Mouse (Mus musculus): ENCODE results near the gene Tmem235.

The Tmem235 gene

DNA sequence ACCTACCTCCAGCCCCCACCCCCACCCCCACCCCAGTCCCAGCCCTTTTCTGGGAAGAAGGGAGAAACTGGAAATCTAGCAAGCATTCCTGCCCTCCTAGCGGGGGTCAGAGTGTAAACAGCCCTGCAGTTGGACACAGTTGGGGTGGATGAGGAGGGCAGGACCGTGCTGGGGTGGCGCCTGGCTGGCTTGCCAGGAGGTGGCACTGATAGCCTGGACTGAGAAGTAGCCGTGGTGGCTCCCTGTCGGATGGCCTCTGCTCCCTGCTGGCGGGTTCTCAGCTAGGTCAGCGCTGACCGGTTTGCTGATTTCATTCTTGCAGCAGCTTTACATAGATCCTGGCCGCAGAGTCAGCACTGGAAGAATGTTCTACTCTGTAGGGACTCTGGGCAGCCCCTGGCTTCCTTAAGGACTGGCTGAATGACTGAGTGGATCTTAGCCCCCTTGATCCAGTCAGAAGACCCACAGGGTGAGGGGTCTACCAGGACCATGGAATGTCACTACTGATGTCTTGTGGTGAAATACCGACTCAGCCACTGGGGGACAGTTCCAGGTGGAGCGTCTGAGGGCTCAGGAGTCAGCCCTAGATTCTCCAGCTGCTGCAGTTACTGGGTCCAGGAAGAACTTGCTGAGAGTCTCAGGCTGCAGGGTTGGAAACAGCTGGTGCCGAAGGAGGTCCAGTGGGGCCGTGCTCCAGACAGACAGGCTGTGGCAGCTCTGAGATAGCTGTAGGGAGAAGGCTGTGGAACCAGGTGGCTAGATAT is 30.1 kb downstream of the Tmem235 start:
- DNase-seq (ENCODE audit: low read depth, low spot score): no peak

DNA sequence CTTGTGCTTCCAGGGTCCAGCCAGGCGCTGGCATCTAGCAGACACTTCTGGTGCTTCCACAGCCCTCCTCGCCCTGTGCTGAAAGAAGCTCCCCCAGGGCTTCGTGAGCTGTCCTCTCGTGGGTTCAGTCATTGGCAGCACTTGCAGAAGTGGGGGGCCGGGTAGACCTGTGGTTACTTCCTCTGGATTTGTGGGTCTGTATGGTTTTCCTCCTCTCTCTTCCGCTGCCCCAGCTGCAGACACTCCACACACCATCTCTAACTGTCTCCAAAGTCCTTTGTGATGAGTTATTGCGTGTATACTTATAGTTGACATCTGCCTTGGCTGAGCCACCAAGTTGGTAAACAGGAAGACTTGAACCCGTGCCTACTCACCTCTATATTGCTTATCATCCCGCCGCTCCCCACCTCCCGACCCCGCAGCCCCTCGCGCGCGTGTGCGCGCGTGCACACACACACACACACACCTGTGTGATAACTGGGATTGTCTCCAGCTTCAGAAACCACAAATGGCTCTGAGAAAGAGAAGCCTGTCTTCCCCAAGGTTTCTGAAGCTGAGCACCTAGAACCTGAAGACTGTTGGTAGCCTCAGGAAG is 31.1 kb downstream of the Tmem235 start:
- DNase-seq (ENCODE audit: low read depth, low spot score): no peak

DNA sequence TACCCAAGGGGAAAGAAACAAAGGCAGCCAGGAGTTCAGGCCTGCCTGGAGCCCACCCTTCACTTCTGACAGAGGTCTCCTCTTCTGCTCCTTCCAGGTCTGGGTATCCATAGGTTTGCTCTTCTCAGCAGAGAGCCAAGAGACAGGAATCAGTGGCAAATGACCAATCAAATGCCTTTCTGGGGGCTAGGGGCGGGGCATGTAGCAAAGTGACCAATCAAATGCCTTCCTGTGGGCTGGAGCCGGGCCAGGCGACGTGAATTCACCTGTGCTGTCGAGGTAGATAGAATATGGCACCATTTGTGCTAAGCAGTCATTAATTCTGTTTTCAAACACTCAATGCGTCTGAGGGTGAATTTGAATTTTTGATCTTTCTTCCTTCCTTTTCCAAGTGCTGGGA is 31.6 kb downstream of the Tmem235 start:
- peak; percentile 28 for DNase-seq (ENCODE audit: low read depth, low spot score)

DNA sequence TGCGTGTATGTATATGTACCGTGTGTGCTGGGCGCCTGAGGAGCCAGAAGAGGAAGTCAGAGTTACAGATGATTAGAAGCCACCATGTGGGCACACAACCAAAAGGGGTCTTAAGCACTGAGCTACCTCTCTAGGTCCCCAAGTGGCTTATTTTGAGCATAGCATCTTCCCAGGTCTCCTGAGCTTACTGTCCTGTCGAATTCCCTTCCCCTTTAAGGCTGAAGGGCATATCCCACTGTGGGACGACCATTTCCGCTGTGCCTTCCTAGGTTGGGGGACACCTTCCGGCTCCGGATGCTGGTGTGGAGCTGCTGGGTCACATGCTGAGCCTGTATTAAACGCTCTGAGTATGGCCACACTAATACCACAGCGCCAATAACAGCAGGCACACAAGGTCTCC is 34.1 kb downstream of the Tmem235 start:
- DNase-seq (ENCODE audit: low read depth, low spot score): no peak

DNA sequence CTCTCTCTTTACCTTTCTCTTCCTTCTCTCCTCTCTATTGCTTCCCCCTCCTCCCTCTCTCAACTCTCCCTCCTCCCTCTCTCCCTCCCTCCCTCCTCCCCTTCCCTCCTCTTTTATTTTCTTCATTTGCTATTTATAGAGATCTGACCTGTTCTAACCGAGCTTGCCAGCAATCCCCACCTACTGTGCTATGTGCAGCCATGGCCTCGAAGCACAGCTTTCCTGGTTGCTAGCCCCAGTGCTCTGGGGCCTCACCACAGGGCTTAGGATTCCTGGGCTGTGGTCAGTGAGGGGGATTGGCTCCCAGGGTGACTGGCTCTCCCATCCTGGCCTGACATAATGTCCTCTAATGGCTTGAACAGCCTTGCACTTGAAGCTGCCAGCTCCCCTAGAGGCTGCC is 36.0 kb downstream of the Tmem235 start:
- DNase-seq (ENCODE audit: low read depth, low spot score): no peak

DNA sequence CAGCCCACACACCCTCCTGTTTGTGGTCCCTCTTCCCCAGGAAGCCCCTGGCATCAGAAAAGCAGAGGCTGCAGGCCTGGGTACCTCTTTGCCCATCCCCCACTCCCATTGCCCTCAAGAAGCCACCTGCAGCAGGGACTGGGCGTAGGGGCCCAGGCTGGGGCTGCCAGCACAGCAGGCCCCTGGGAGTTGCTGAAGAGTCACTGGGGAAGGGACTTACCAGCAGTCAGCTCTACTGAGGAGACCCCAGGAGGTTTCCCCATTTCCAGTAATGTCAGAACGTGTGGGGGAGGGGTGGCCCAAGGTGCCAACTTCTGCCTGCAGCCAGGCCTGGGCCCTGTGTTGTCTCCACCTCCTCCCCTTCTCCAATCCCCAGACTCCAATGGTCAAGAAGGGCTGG is 41.7 kb downstream of the Tmem235 start:
- no peak for DNase-seq (ENCODE audit: low read depth, low spot score)

DNA sequence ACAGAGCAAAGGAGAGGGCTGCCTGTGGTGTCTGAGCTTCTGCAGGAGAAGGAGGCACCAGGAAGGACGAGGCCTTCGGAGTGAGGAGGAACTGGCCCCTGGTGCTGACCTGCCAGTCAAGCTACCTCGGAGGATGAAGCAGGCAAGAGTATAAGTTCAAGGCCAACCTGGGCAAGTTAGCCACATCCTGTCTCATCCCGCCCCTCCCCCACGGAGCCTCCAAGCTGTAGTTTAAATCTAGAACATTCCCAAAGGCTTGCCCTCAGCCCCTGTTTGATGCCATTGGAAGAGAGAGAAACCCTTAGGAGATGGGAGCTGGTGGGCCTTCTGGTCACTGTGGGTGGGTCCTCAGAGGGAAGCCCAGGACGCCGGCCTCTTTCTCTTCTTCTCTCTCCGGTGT is 43.9 kb downstream of the Tmem235 start:
- no peak for DNase-seq (ENCODE audit: low read depth, low spot score)

DNA sequence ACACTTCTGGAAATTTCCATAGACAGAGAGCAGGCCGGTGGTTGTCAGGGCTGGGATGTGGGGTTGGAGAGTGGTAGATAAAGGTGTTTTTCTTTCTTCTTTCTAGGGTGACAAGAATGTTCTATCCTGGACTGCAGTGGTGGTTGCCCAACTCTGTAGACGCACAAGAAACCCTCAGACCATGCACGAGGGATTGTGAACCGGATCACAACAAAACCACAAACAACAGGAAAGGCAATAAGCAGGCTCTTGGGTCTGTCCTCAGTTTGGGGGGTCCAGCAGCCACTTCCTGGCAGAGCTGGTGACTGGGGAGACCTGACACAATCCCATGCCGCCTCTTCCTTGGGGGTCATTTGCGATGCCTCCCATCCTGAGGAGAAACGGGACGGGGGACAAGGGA is 48.8 kb downstream of the Tmem235 start:
- no peak for DNase-seq (ENCODE audit: low read depth, low spot score)

DNA sequence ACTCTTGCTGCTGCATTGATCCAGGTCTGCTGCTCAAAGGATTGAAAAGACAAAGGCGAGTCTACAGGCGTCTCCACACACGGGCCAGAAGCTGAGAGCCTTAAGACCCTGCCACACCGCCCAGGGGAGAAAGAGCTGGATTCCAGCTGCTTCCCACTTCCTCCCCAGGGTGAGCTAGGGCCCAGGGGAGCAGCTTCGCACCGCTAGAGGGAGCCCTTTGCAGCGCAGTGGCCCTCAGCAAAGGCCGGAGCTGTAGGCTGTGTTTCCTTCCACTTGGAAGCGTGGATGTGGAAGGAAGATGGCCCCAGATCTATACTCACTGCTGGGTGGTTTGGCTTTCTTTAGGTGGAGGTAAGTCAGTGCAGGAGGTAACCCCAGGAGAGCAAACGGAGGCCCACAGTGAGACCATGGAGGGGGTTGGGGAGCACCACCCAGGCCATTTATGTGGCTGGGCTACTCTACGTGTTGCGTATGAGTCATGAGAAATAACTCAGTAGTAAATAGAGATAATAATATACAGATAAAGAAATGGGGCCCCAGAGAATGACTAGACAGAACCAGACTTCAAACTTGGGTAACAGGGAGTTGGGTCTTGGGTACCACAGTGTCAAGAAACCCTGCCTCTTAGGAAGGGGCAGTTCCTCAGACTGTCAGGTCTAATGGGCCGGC is 52.3 kb downstream of the Tmem235 start:
- peak; percentile 64 for DNase-seq (ENCODE audit: low read depth, low spot score)

DNA sequence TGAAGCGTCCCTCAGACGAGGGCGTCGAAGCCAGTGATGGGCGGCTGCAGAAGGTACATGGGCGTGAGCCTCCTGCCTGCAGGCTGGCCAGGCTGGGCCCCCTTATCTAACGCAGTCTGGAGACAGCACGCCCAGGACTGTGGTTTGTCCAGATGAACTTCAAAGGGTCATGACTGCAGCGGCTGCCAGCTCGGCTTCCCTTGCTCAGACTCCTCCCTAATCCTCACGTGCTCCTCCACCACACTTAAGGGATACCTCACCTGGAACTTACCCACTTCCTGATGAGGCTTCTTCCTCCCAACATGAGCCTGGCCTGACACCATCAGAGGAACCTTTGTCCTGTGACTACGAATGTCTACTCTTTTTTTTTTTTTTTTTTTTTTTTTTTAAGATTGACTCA is 54.0 kb downstream of the Tmem235 start:
- DNase-seq (ENCODE audit: low read depth, low spot score): no peak
